Mouse (Mus musculus) cerebellum, adult 2 months (tissue): ENCODE data around the gene Strip2. TPM values are rescaled to one million over a fixed set of nuclear protein-coding genes. Genes with fewer than 3 reads are reported as not detected.

Experiments
- DNase-seq, 2 experiments: peaks; one replicate each; pipeline ENCODE4 v3.0.0; 2021
- H3K27ac ChIP-seq: fragments of 200-500 bp; 2 replicates; pipeline ENCODE4 v1.5.1; 2012; ENCODE audit warnings: low read length, control low read depth, inconsistent platforms; ENCODE audit not compliant: insufficient read depth
- H3K27me3 ChIP-seq: fragments of 200-500 bp; 2 replicates; pipeline ENCODE4 v1.6.1; 2012; ENCODE audit warnings: inconsistent platforms, mild to moderate bottlenecking, low read length, moderate library complexity; ENCODE audit not compliant: control insufficient read depth, insufficient read depth
- H3K4me1 ChIP-seq: fragments of 200-500 bp; 2 replicates; pipeline ENCODE4 v1.6.1; 2011; ENCODE audit warnings: low read length; ENCODE audit not compliant: control insufficient read depth, insufficient read depth
- H3K4me3 ChIP-seq: fragments of 200-500 bp; replicated peaks from 2 replicates; pipeline ENCODE3; 2011; ENCODE audit warnings: mild to moderate bottlenecking, low read depth, low read length, control low read depth; ENCODE audit not compliant: insufficient read depth
- CTCF ChIP-seq: fragments of 200-500 bp; IDR thresholded peaks from 2 replicates; pipeline ENCODE4 v1.5.1; 2011; ENCODE audit warnings: low read depth, mild to moderate bottlenecking, control low read depth, low read length, moderate library complexity, borderline replicate concordance; ENCODE audit not compliant: insufficient read depth
- POLR2A ChIP-seq: fragments of 200-500 bp; IDR thresholded peaks from 2 replicates; pipeline ENCODE4 v1.6.1; 2011; ENCODE audit warnings: low read length, control low read depth, borderline replicate concordance; ENCODE audit not compliant: insufficient read depth
- WGBS: fragments of 180-500 bp; shearing (Covaris S2); methylation state at CpG from one replicate; pipeline ENCODE4 v1.1.7; 2018; 5-methylcytosine and 5-hydroxymethylcytosine counted together
- polyA plus RNA-seq: library from polyadenylated mRNA; depleted of rRNA; stranded (reverse); fragments of >200 nt; gene quantifications from 2 replicates; pipeline ENCODE4 v1.2.3, GENCODE M21; 2012

Gene Strip2
- polyA plus RNA-seq, 1 experiment = 46.0 TPM

DNA sequence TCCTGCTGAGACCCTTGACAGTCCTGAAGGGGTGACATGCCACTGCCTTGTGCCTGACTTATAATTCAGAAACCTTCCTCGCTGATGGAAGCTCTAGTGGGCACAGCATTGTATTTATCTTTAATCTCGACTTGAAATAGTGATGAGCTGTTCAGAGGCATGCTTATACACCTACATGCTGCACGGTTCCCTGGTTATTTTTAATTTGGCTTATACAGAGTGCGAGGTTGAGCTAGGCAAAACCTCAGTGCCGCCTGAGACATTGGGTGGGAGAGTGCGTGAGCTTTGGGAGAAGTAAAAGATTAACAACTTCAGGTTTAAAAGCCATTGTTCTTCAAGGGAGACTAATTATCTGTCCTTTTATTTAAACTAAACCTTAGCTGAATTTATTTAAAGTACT is 33.9 kb upstream of the Strip2 start:
- DNase-seq = no peak
- H3K27ac ChIP-seq = no peak overlapping the region
- WGBS = 91% methylated on average over 6 of the region's 6 CpGs
- H3K4me1 ChIP-seq = no peaks in the 10 kb centered on the region
- no peak overlapping the region for H3K4me3 ChIP-seq
- no peaks in the 10 kb centered on the region for H3K27me3 ChIP-seq
- TF ChIP-seq CTCF (no peak), POLR2A (no peak)

DNA sequence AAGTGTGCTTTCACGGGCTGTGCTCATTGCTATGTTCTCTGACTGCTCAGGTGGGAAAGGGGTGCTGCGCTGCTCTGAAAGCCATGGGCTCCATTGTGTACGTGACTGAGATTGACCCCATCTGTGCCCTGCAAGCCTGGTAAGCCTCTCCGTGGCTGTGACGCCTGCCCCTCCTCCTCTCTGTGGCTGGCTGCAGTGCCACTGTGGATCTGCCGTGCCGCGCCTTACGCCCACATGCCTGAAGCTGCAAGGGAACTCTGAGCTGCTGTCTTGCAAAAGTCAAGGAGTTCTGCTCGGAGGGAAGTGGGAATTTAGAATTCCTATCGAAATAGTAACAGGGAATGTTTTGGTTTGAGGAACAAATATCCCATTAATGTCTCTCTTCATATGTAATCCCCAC is 25.7 kb upstream of the Strip2 start:
- WGBS = 67% methylated on average over 11 of the region's 11 CpGs
- DNase-seq = no peak
- no peaks in the 10 kb centered on the region for H3K27me3 ChIP-seq
- no peak for TF ChIP-seq POLR2A
- no peak for TF ChIP-seq CTCF
- no peak overlapping the region for H3K27ac ChIP-seq
- no peaks in the 10 kb centered on the region for H3K4me1 ChIP-seq
- H3K4me3 ChIP-seq = no peak overlapping the region

DNA sequence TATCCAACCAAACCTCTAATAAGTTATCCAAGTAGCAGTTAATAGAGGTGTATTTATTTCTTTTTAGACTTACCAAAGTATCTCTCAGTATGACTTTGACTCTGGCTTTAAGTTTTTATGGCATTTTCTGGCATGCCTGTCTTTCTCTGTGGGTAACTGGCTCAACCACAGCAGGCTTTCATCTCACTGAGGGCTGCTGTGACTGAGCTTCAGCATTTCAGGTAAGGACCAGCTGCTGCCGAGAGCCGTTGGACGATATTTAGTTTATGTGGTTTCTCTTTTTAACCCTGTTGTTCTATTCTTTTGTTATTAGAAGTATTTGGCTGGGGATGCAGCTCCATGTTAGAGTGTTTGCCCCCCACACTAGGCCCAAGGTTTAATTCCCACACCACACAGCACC is 19.8 kb upstream of the Strip2 start:
- 93% methylated on average over 3 of the region's 3 CpGs for WGBS
- H3K27ac ChIP-seq = no peak overlapping the region
- TF ChIP-seq CTCF (no peak), POLR2A (no peak)

DNA sequence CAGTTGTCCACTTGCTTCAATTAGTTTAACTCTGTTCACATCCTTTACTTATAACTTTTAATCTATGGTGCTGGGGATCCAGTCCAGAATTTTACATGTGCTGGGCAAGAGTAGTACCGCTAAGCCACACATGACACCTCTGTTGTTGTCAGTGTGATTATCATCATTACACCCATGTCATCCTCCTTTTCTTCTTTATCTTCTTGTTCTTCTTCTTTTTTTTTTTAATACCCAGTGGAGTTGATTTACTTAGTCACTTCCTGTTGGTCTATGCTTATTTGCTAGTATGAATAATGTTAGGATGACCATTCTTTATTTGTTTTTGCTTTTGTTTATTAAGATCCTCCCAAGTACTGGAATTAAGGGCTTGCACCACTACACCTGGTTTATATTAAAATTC is 15.4 kb upstream of the Strip2 start:
- 98% methylated on average over 1 of the region's 1 CpGs for WGBS
- TF ChIP-seq CTCF (no peak), POLR2A (no peak)
- Histone ChIP-seq H3K4me1 (no peaks in the 10 kb centered on the region), H3K27me3 (no peaks in the 10 kb centered on the region), H3K27ac (no peak overlapping the region), H3K4me3 (no peak overlapping the region)
- DNase-seq = no peak

More for the DNA sequence above, 19.8 kb upstream of the Strip2 start:
- Histone ChIP-seq H3K4me3 (no peak overlapping the region), H3K27me3 (no peaks in the 10 kb centered on the region), H3K4me1 (no peaks in the 10 kb centered on the region)
- DNase-seq = no peak

DNA sequence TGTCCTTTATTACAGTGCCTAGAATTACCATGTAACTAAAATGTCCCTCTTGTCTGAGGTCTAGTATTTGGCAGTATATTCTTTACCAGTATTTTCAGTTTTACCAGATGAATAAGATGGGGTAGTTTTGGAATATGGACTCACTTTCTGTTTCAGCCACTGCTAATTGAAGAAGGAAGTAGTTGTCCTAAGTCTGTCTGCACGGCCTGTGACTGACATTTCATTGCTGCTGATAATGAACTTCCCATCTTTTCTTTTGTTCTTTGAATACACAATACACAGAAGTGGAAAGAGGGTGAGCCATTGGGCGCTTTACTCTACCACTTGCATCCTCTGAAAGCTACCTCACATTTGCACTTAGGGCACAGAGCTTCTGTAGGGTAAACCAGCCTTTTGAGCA is 14.6 kb upstream of the Strip2 start:
- no peaks in the 10 kb centered on the region for H3K4me1 ChIP-seq
- H3K27ac ChIP-seq = no peak overlapping the region
- no peaks in the 10 kb centered on the region for H3K27me3 ChIP-seq
- 87% methylated on average over 2 of the region's 2 CpGs for WGBS
- no peak for TF ChIP-seq CTCF
- no peak for TF ChIP-seq POLR2A
- no peak for DNase-seq
- no peak overlapping the region for H3K4me3 ChIP-seq

DNA sequence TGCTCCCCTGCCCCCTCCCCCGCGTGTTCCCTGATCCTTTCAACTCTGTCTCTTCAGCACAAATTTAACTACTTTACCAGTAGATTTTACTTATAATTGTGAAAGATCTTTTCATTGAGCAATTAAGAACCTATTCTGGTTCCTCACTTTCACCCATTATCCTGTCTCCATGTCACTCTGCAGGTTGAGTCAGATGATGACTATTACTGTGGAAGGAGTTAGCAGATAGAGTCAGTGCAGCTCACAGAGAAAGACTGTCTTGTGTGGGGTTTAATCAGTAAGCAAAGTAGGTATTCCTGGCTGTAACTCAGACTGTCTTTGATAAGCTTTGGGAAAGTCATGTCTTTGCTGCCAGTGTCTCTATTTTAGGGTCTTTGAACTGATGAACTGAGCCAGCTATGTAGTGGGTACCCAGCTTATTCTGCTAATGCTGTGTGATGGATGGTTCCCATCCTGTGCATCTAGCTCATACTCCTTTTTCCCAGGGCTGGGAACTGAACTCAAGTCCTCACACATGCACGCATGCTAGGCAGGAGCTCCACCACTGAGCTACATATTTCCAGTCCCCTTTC is 13.4 kb upstream of the Strip2 start:
- TF ChIP-seq POLR2A (no peak), CTCF (no peak)
- no peak for DNase-seq
- Histone ChIP-seq H3K27ac (no peak overlapping the region), H3K4me1 (no peaks in the 10 kb centered on the region), H3K27me3 (no peaks in the 10 kb centered on the region), H3K4me3 (no peak overlapping the region)
- WGBS = 93% methylated on average over 3 of the region's 3 CpGs

DNA sequence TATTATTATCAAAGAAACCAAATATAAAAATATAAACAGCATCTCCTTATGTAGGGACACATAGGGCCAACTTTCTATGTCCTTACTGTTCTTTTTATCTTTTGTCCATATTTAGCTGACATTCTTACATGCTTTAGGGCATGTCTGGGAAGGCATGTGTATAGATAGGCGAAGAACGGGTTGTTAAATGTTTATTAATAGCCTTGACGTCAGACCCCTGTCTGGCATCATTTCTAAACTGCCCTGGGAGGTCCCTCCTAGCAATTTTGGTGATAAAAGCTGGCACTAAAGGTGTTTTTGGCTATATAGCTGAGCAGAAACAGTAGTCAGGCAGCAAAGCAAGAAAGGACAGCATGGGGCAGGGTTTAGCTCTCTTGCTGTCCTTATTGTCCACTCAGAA is 12.5 kb upstream of the Strip2 start:
- WGBS = 52% methylated on average over 3 of the region's 3 CpGs
- no peaks in the 10 kb centered on the region for H3K27me3 ChIP-seq
- no peak for TF ChIP-seq CTCF
- TF ChIP-seq POLR2A = no peak
- no peaks in the 10 kb centered on the region for H3K4me1 ChIP-seq
- no peak overlapping the region; the same call in 1 of the 2 replicates for H3K27ac ChIP-seq
- DNase-seq = peak in 1 of 2 experiments; percentile 19
- no peak overlapping the region for H3K4me3 ChIP-seq

DNA sequence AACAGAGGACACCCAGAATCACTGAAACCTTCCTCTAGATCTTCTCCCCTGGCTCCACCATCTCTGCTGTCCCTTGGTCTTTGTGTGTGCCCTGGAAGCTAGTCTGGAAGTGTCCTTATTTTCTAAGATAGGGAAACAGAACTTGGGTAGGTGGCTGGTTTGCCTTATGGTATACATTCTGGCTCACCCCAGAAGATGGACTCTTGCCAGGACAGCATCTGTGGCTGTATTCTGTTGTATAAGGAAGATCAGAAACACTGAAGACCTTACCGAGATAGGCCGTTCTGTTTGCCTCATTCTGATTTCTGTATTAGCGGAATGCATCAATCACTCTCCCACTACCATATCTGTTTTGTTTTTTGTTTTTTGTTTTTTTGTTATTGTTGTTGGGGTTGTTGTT is 6.2 kb upstream of the Strip2 start:
- TF ChIP-seq CTCF (no peak), POLR2A (no peak)
- H3K27me3 ChIP-seq = no peaks in the 10 kb centered on the region
- WGBS = 63% methylated on average over 3 of the region's 3 CpGs

More for the DNA sequence above, 6.2 kb upstream of the Strip2 start:
- Histone ChIP-seq H3K4me1 (no peaks in the 10 kb centered on the region), H3K27ac (no peak overlapping the region), H3K4me3 (no peak overlapping the region)
- peak in 1 of 2 experiments; percentile 36 for DNase-seq
